Mouse (Mus musculus): Measurements from ENCODE around the gene Icam4. TPM values are rescaled to one million over a fixed set of nuclear protein-coding genes. Genes with fewer than 3 reads are reported as not detected.

Gene Icam4
- 0.07 and 0.10 TPM in 2 replicates for polyA plus RNA-seq (2012; rRNA removed)

GRCm38 (mm10) chr9:21029291-21030054 is at the start of gene Icam4:
Gene Icam4 (plus strand): TSS chr9:21029373.

GRCm38 (mm10) chr9:21002627-21003551 is 26.3 kb upstream of the Icam4 start, which contains the start of gene Mrpl4:
Gene Mrpl4 (plus strand): TSS chr9:21002738.

GRCm38 (mm10) chr9:21015571-21016130 is 13.5 kb upstream of the Icam4 start, which contains the start of gene Icam1:
Gene Icam1 (plus strand): TSS chr9:21015985.

DNA sequence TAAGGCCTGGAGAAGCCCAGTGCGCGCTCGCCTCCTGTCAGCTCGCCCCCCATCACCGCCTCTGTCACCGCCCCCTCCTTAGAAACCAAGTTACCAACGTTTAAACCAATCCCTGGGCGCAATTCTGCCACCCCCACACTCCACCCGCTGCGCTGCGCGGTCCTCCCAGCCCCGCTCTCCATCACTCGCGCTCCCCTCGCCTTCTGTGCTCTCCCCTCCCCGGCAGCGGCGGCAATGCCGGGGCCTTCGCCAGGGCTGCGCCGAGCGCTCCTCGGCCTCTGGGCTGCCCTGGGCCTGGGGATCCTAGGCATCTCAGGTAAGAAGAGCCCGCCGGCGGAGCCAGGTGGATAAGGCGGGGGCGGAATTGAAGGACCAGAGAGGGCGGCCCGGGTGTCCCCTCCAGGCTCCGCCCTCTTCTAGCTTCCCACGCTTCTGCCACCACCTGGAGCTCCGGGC is 2.8 kb downstream of the Icam4 start, which contains the start of gene Icam5:
Gene Icam5 (plus strand): TSS at position 178 of the 456 bp plus-strand sequence.

DNA sequence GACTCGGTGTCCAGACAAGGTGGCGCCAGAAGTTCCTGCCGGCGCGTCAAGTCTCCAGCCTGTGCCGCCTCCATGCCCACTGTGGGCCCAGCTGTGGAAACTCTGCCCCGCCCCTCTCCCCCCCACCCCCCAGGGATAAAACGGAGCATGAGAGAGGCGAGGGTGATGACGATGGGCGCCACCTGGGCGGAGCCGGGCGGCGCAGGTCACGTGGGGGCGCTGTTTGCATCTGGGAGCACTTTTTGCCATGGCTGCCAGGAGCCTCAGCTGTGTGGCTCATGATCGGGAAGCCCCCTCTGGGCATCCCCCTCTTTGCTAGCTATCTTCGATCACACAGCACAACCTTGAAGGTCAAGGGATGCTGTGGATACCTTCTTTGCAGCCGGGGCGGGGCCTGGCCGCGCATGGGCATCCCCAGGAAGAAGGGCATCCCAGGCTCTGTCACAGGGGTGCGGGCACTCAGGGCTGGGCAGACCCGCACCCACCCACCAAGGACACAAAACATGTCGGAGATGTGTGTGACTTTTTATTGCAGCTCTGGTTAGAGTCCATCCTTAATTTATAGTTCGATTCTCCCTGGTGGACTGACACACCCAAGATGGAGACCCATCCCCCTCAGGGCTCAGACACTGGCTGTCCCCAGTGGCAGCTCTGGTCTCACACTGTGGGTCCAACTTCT is 38.0 kb downstream of the Icam4 start, which contains the start of gene Zglp1:
Gene Zglp1 (minus strand): TSS at position 88 of the 679 bp plus-strand sequence.

GRCm38 (mm10) chr9:21073044-21073840 is 44.1 kb downstream of the Icam4 start, which contains the start of the genes Gm49373 and Fdx1l:
Gene Gm49373 (minus strand): TSS chr9:21073096.
Gene Fdx1l (minus strand): TSS chr9:21073614.

Other genes with a start within 250 kb of the Icam4 start
- gene Col5a3, start 214.3 kb upstream of the Icam4 start, polyA plus RNA-seq (2012; rRNA removed) = 1.6 and 2.8 TPM in 2 replicates
- not detected in 2 replicates for gene Rdh8, start 210.9 kb upstream of the Icam4 start, polyA plus RNA-seq (2012; rRNA removed)
- gene A230050P20Rik, start 160.7 kb upstream of the Icam4 start, polyA plus RNA-seq (2012; rRNA removed) = 49.8 and 50.5 TPM in 2 replicates
- 17.3 and 17.7 TPM in 2 replicates for gene Angptl6, start 149.6 kb upstream of the Icam4 start, polyA plus RNA-seq (2012; rRNA removed)
- gene Ppan, start 141.2 kb upstream of the Icam4 start, polyA plus RNA-seq (2012; rRNA removed) = 75.0 and 76.4 TPM in 2 replicates
- gene Eif3g, start 130.8 kb upstream of the Icam4 start, polyA plus RNA-seq (2012; rRNA removed) = 141 and 143 TPM in 2 replicates
- gene Dnmt1, start 69.5 kb upstream of the Icam4 start, polyA plus RNA-seq (2012; rRNA removed) = 70.0 and 73.4 TPM in 2 replicates
- 3.1 and 4.0 TPM in 2 replicates for gene S1pr2, start 52.6 kb upstream of the Icam4 start, polyA plus RNA-seq (2012; rRNA removed)
- gene Mrpl4, start 26.6 kb upstream of the Icam4 start, polyA plus RNA-seq (2012; rRNA removed) = 67.7 and 81.8 TPM in 2 replicates
- 3.3 and 3.5 TPM in 2 replicates for gene Icam1, start 13.4 kb upstream of the Icam4 start, polyA plus RNA-seq (2012; rRNA removed)
- 9.0 and 10.7 TPM in 2 replicates for gene Icam5, start 2.7 kb downstream of the Icam4 start, polyA plus RNA-seq (2012; rRNA removed)
- 1.1 and 1.9 TPM in 2 replicates for gene Zglp1, start 37.7 kb downstream of the Icam4 start, polyA plus RNA-seq (2012; rRNA removed)
- 3.2 and 3.9 TPM in 2 replicates for gene Gm49373, start 43.7 kb downstream of the Icam4 start, polyA plus RNA-seq (2012; rRNA removed)
- 79.5 and 87.8 TPM in 2 replicates for gene Fdx1l, start 44.2 kb downstream of the Icam4 start, polyA plus RNA-seq (2012; rRNA removed)
- gene Gm38431, start 62.6 kb downstream of the Icam4 start, polyA plus RNA-seq (2012; rRNA removed) = 4.5 and 5.2 TPM in 2 replicates
- 34.8 and 34.9 TPM in 2 replicates for gene Raver1, start 62.6 kb downstream of the Icam4 start, polyA plus RNA-seq (2012; rRNA removed)
- gene Tyk2, start 101.9 kb downstream of the Icam4 start, polyA plus RNA-seq (2012; rRNA removed) = 16.1 and 17.2 TPM in 2 replicates
- 190 and 195 TPM in 2 replicates for gene Cdc37, start 120.6 kb downstream of the Icam4 start, polyA plus RNA-seq (2012; rRNA removed)
- 27.4 and 29.2 TPM in 2 replicates for gene Pde4a, start 136.3 kb downstream of the Icam4 start, polyA plus RNA-seq (2012; rRNA removed)
- gene Keap1, start 210.0 kb downstream of the Icam4 start, polyA plus RNA-seq (2012; rRNA removed) = 50.4 and 54.6 TPM in 2 replicates
- 3.7 and 4.0 TPM in 2 replicates for gene S1pr5, start 219.1 kb downstream of the Icam4 start, polyA plus RNA-seq (2012; rRNA removed)
- gene Atg4d, start 235.9 kb downstream of the Icam4 start, polyA plus RNA-seq (2012; rRNA removed) = 36.6 and 38.5 TPM in 2 replicates

Data from central nervous system, embryonic 18 days (tissue).